In the genomic region with DNA sequence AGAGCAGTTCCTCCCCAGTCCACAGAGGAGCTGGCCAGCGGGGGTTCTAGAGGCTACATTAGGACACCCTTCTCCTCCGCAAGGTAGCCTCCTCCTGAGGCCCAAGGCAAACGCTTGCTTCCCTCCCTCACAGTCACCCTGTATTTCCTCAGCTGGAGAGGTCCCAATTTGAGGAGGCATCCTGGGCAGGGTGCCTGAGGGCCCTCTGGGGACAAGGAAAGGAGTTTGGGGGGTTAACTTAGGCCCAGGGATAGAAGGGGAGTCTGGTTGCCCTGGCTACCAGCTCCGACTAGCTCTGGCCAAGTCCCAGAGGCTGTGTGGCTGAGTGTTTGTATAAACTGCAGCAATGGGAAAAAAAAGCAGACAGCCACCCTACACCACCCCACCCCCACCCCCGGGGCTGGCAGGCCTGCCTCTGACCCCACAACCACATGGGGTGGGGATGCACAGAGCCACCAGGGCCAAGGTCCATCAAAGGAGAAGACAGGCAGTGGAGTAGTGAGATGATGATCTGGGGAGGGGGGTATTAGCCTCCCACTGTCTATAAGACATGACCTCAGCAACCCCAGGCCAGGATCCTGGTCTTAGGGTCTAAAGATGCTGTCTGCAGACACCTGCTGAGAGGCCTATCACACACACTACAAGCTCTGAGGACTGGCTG, we compare ENCODE assay signal across 8 mouse cellular contexts. TPM values are rescaled to one million over a fixed set of nuclear protein-coding genes. Genes with fewer than 3 reads are reported as not detected.
DNase-seq lines count a peak whose midpoint lies in the region; ATAC-seq and TF ChIP-seq lines count a peak whose summit lies in the region.
"Had no signal": no experiment of that assay in that cellular context is flagged by ENCODE, and none has a peak within 500 bp of the region (broad histone marks: within the 10 kb centered on the region; RNA-seq: fewer than 3 reads in every experiment).

No protein-coding gene starts in this region.

- H3K27me3 ChIP-seq in hindbrain, embryonic 14.5 days (ENCODE audit: control insufficient read depth, insufficient read depth, low read length): no peaks in the 10 kb centered on the region
- no peaks in the 10 kb centered on the region for H3K27me3 ChIP-seq in lung, embryonic 14.5 days (ENCODE audit: insufficient read depth, low read length)

- peak overlapping the region; percentile 2; the same call in 1 of the 2 replicates for H3K9ac ChIP-seq in hindbrain, embryonic 14.5 days
- H3K9ac ChIP-seq in lung, embryonic 14.5 days: no peak overlapping the region; the same call in 1 of the 2 replicates

- H3K4me1 ChIP-seq in hindbrain, embryonic 14.5 days (replicated peaks; ENCODE audit: control insufficient read depth, insufficient read depth, low read length): 0 out of 2 replicates have a peak, but pooled peaks cover 7% of the 10 kb centered on the region
- H3K4me1 ChIP-seq in lung, embryonic 14.5 days (ENCODE audit: insufficient read depth): peaks cover 6% of the 10 kb centered on the region; the same call in 1 of the 2 replicates

- peak; percentile 19; the same call in 1 of the 2 replicates for ATAC-seq in hindbrain, embryonic 14.5 days (ENCODE audit: low FRiP score)
- peak; percentile 45; the same call in 1 of the 2 replicates for ATAC-seq in lung, embryonic 14.5 days (ENCODE audit: insufficient read depth)

- H3K4me3 ChIP-seq in hindbrain, embryonic 14.5 days (replicated peaks; ENCODE audit: low read length): no peak overlapping the region
- no peak overlapping the region for H3K4me3 ChIP-seq in lung, embryonic 14.5 days (ENCODE audit: low read depth, low read length)

- no peak overlapping the region for H3K4me2 ChIP-seq in hindbrain, embryonic 14.5 days (replicated peaks)
- H3K4me2 ChIP-seq in lung, embryonic 14.5 days: peak overlapping the region; percentile 35

- WGBS in hindbrain, embryonic 14.5 days: 42% methylated on average over 5 of the region's 5 CpGs
- 28% methylated on average over 5 of the region's 5 CpGs for WGBS in lung, embryonic 14.5 days

- no peak for TF ChIP-seq CTCF in lung, embryonic 14.5 days (IDR thresholded peaks at IDR 0.05; ENCODE audit: low read depth)

- DNase-seq in urinary bladder, adult 2 months (ENCODE audit: low spot score): peak; percentile 33
- no peak for DNase-seq in urinary bladder, postnatal 10 days (ENCODE audit: low spot score)
- no peak for DNase-seq in hindbrain, embryonic 14.5 days (ENCODE audit: low spot score)
- no peak for DNase-seq in lung, embryonic 14.5 days
- no peak for DNase-seq in adrenal gland, postnatal 14 days
- DNase-seq in left cerebral cortex, adult 9 months (ENCODE audit: low spot score in 2 of 2): no peak
- no peak for DNase-seq in embryo, embryonic 9.5 days (ENCODE audit: extremely low spot score)

- no peak overlapping the region for H3K27ac ChIP-seq in hindbrain, embryonic 14.5 days
- H3K27ac ChIP-seq in lung, embryonic 14.5 days (ENCODE audit: low read depth): peak overlapping the region; percentile 42; the same call in 1 of the 2 replicates

- H3K9me3 ChIP-seq in hindbrain, embryonic 14.5 days (ENCODE audit: control insufficient read depth, low read length): no peaks in the 10 kb centered on the region
- no peaks in the 10 kb centered on the region for H3K9me3 ChIP-seq in lung, embryonic 14.5 days (ENCODE audit: low read depth, low read length)

- no peaks in the 10 kb centered on the region for H3K36me3 ChIP-seq in hindbrain, embryonic 14.5 days (replicated peaks; ENCODE audit: control insufficient read depth, insufficient read depth)
- H3K36me3 ChIP-seq in lung, embryonic 14.5 days (ENCODE audit: insufficient read depth): peaks cover 5% of the 10 kb centered on the region; the same call in 1 of the 2 replicates

RNA-seq across cellular contexts. Expression of a gene that starts 12.5 kb away (rescaled TPM):
- 16.4 and 22.2 TPM in 2 replicates for polyA plus RNA-seq in urinary bladder, adult 2 months (2012; rRNA removed)
- polyA plus RNA-seq in hindbrain, embryonic 14.5 days (2014; fragmentation: Nextera tagmentation; extraction: Ambion mirVana): 1.4 and 2.7 TPM in 2 replicates
- polyA plus RNA-seq in lung, embryonic 14.5 days (2014; fragmentation: Nextera tagmentation; extraction: Ambion mirVana): 3.5 and 4.3 TPM in 2 replicates
- 12.1 and 14.8 TPM in 2 replicates for total RNA-seq in adrenal gland, postnatal 14 days (2021)

RNA-seq across cellular contexts. Expression of a gene that starts 12.6 kb away (rescaled TPM):
- not detected in 2 replicates for polyA plus RNA-seq in urinary bladder, adult 2 months (2012; rRNA removed)
- polyA plus RNA-seq in hindbrain, embryonic 14.5 days (2014; fragmentation: Nextera tagmentation; extraction: Ambion mirVana): not detected in 2 replicates
- not detected in 2 replicates for polyA plus RNA-seq in lung, embryonic 14.5 days (2014; fragmentation: Nextera tagmentation; extraction: Ambion mirVana)
- total RNA-seq in adrenal gland, postnatal 14 days (2021): not detected in 2 replicates
- polyA plus RNA-seq: cerebellum, adult 2 months had no signal

RNA-seq across cellular contexts. Expression of a gene that starts 13.8 kb away (rescaled TPM):
- 45.3 and 52.4 TPM in 2 replicates for polyA plus RNA-seq in urinary bladder, adult 2 months (2012; rRNA removed)
- polyA plus RNA-seq in hindbrain, embryonic 14.5 days (2014; fragmentation: Nextera tagmentation; extraction: Ambion mirVana): 110 and 113 TPM in 2 replicates
- 102 and 106 TPM in 2 replicates for polyA plus RNA-seq in lung, embryonic 14.5 days (2014; fragmentation: Nextera tagmentation; extraction: Ambion mirVana)
- 68.3 and 74.0 TPM in 2 replicates for total RNA-seq in adrenal gland, postnatal 14 days (2021)

RNA-seq across cellular contexts. Expression of a gene that starts 39.6 kb away (rescaled TPM):
- polyA plus RNA-seq in urinary bladder, adult 2 months (2012; rRNA removed): 45.4 and 46.6 TPM in 2 replicates
- polyA plus RNA-seq in hindbrain, embryonic 14.5 days (2014; fragmentation: Nextera tagmentation; extraction: Ambion mirVana): 78.6 and 89.9 TPM in 2 replicates
- 3.6 and 4.0 TPM in 2 replicates for polyA plus RNA-seq in lung, embryonic 14.5 days (2014; fragmentation: Nextera tagmentation; extraction: Ambion mirVana)
- 4.5 and 6.8 TPM in 2 replicates for total RNA-seq in adrenal gland, postnatal 14 days (2021)

RNA-seq across cellular contexts. Expression of a gene that starts 40.0 kb away (rescaled TPM):
- polyA plus RNA-seq in urinary bladder, adult 2 months (2012; rRNA removed): 0.65 and 0.96 TPM in 2 replicates
- 0.26 and 0.32 TPM in 2 replicates for polyA plus RNA-seq in hindbrain, embryonic 14.5 days (2014; fragmentation: Nextera tagmentation; extraction: Ambion mirVana)
- 1.1 TPM in 2 replicates for polyA plus RNA-seq in lung, embryonic 14.5 days (2014; fragmentation: Nextera tagmentation; extraction: Ambion mirVana)
- 0.30 TPM in 2 replicates for total RNA-seq in adrenal gland, postnatal 14 days (2021)
